Mouse (Mus musculus) kidney, postnatal 10 days (tissue): ENCODE data around the gene Vmn2r58.
"Not testable (repeated sequence)": the region's sequence is repeated elsewhere in the genome, so short reads cannot be mapped to it uniquely, and the experiment has no call there.

Source experiments
- DNase-seq: peaks from one replicate; pipeline ENCODE4 v3.0.0; 2021; ENCODE audit warnings: mixed read lengths

Gene Vmn2r58

GRCm38 (mm10) chr7:41872612-41873011 is at the start of gene Vmn2r58:
Gene Vmn2r58 (minus strand): TSS chr7:41872712.
- DNase-seq = not testable (repeated sequence)
